Mouse (Mus musculus): ENCODE results near the gene H2-D1. TPM values are rescaled to one million over a fixed set of nuclear protein-coding genes. Genes with fewer than 3 reads are reported as not detected.
"Not testable (repeated sequence)": the region's sequence is repeated elsewhere in the genome, so short reads cannot be mapped to it uniquely, and the experiment has no call there.

Gene H2-D1
- polyA plus RNA-seq, 2 experiments from 2014 or later = 4,417 to 6,162 TPM

DNA sequence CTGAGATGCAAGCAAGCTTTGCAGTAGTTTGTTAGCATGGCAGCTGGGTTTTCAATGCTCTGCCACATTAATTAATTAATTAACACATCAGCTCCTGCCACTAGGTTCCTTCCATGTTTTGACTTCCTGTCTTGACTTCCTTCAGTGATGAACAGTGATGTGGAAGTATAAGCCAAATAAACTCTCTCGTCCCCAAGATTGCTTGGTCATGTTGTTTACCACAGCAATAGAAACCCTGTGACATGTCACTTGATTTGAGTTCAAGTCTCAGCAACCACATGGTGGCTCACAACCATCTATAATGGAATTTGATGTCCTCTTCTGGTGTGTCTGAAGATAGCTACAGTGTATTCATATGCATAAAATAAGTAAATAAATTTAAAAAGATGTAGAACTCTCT lies 5.2 kb upstream of the H2-D1 start:
- no peak for ATAC-seq

DNA sequence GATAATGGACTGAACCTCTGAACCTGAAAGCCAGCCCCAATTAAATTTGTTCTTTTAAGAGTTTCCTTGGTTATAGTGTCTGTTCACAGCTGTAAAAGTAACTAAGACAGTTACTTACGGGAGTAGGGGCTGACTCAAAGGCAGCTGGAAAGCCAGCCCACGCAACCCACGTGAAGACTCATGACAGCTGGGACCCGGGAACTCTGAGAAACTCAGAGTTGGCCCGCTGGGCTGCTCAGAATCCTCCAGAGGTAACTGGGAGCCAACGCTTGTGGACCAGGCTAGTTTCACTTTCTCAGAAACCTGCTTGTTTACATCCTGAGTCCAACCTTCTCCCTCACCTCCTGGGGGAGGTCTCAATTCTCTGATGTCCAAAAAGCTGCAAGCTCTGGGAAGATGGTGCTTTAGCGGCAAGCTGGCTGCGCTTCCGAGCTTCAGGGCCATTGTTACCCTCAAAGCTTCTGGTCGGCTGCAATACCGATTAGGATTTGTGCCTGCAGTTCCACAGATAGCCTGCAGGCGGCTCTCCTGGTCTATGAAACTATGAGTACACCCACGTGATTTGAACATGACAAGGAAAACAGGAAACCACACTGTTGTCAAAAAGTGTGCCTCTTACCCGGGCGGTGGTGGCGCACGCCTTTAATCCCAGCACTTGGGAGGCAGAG lies 4.6 kb upstream of the H2-D1 start:
- ATAC-seq = peak; percentile 30

DNA sequence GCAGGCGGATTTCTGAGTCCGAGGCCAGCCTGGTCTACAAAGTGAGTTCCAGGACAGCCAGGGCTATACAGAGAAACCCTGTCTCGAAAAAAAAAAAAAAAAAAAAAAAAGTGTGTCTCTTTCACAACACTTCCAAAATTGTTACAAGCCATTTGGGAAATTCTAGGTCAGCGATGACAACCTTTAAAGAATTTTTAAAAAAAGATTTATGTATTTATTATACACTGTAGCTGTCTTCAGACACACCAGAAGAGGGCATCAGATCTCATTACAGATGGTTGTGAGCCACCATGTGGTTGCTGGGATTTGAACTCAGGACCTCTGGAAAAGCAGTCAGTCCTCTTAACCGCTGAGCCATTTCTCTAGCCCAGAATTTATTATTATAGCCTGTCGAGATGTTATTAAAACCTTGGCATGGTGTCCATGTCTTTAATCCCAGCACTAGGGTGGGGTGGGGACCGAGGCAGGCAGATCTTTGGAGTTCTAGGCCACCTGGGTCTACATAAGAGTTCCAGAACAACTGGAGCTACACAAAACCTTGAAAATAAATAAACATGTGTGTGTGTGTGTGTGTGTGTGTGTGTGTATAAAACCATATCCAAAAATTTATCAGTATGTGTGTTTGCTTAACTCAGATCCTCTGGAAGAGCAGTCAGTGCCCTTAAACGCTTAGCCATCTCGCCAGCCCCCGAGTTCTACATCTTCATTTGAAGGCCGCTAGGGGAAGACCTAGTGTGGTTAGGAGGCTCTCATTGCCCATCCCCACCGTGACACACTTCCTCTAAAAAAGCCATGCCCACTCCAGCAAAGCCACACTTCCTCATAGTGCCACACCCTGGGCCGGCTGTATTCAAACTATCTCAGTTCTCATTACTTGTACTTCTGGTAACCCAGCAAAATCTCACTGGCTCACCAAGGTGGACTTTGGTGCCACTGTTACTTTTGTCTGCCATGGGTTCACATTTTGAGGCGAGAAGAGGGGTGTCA lies 3.7 kb upstream of the H2-D1 start:
- peak; percentile 47 for ATAC-seq

DNA sequence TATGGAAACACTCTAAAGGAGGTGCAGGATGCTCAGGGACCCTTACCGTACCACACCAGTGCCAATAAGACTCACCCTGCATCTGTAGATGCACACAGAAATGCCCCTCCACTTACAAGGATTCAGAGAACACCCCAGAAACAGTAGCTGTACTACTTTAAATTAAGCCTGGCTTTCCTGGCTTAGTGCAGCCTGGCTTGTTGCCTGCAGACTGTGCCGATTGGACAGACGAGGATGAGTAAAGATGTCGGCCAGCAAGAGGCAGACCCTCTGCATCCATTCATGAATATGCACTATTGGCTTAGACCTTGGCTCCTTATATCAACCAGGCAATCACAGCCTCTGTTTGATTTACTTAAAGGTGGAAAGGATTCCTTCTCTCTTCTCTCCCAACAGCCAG lies 2.9 kb upstream of the H2-D1 start:
- no peak for ATAC-seq

DNA sequence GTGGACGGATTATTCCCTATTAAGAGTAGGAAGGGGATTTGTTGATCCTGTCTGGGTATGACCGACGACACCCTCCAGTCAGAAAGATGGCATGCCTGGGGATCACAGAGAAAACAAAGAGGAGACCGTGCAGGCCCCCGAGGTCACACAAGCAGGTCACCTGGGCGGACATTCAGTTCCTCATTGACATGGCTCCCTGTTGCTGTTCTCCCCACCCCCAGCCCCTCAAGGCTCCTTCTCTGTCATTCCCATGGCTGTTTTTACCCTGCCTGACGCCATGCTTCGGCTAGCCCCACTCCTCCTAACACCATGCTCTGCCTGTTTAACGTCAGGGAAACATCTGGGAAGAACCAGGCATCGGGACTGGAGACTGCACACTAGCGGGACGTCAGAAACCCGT lies 879 bp upstream of the H2-D1 start:
- ATAC-seq = no peak

DNA sequence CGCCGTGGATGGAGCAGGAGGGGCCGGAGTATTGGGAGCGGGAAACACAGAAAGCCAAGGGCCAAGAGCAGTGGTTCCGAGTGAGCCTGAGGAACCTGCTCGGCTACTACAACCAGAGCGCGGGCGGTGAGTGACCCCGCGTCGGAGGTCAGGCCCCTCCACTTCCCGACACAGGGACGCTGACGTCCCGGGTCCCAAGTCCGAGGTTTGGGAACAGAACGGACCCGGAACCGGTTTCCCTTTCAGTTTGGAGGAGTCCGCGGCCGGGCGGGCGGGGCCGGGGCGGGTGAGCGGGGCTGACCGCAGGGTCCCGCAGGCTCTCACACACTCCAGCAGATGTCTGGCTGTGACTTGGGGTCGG lies 973 bp downstream of the H2-D1 start:
- no peak for ATAC-seq

DNA sequence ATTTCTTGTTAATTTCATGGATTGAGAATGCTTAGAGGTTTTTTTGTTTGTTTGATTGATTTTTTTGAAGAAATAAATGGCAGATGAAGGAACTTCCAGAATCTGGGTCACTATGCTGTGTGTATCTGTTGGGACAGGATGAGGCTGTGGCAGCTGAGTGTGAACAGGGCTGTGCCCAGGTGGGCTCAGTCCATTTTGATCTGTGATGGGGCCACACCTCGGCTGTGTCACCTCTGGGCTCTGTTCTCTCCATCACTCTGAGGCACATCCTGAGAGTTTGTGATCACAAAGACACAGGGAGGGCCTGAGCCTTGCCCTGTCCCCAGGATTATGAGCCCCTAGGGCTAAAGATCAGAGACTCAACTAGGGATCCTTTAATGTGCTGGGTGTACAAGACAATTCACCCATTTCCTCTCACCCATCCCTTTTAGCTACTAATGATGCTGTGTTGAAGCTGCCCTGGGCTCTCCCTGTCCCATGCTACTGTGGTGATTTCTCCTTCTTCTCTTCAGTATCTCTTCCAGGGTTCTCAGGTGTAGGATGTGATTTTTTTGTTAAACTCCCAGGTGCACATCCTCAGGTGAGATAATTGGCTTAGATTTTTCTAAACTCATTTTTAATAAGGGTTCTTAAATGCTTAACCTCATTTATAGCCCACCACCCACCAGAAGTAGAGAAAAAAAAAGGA lies 5.0 kb downstream of the H2-D1 start:
- no peak for ATAC-seq

DNA sequence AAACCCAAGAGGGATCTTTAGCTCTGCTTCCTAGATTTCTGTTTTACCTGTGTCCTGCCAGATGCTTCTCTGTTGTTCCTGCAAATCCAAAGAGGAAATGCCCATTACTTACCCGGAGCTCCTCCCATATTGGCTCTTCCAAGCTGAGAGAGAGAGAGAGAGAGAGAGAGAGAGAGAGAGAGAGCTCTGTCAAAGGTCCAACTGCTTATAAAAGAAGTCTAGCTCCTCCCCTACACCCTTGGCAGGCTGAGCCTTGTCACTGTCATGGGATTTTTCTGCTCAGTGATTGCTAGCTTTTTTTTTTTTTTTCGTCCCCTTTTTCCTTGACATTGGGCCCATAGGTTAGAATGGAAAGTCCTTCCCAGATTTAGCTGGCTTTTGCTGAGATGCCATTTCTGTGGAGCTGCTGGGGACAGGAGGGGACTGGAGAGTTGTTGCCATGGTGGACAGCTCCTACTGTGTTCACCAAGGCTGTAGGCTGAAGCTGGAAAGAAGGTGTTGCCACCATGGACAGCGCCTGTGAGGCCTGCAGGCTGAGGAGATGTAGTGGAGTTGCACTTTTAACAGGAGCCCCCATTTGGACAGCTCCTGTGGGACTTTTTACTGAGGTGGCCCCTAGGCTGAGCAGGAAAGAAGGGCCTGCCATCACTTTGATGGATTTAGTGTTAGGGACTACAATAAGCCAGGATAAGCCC lies 7.3 kb downstream of the H2-D1 start:
- no peak for ATAC-seq

DNA sequence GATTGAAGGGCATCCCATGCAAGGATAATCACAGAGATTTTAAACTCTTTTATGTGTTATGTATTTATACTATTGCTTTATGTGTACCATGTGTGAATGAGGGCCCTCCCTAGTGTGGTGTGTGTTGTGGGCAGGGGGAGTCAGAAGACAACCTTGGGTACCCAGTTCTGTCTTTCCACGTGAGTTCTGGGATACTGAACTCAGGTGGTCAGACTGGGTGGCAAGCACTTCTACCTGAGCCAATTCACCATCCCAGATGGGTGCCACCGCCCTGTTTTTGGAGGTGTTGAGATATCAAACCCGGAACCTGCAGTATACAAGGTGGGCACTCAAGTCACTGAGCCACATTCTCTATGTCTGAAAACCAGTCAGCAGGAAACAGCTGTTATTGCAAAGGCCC lies 9.7 kb downstream of the H2-D1 start:
- ATAC-seq = no peak

DNA sequence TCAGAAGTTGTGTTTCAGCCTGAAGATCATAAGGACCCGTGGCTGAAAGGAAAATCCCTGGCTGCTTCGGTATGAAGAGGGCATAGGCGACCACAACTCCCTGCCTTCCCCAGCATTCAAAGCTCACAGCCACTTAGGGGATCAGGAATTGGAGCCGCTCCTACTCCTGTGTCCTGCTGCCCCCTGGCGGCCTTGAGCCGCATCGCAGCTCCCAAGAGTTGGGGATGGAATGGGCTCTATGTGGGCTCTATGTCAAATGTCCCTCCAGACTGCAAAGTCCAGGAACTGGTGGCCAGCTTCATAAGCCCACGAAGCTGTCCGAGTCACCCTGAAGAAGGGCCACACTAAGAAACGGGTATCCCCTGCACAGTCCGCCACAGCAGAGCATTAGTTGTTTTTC lies 12.2 kb downstream of the H2-D1 start:
- peak; percentile 76 for ATAC-seq

DNA sequence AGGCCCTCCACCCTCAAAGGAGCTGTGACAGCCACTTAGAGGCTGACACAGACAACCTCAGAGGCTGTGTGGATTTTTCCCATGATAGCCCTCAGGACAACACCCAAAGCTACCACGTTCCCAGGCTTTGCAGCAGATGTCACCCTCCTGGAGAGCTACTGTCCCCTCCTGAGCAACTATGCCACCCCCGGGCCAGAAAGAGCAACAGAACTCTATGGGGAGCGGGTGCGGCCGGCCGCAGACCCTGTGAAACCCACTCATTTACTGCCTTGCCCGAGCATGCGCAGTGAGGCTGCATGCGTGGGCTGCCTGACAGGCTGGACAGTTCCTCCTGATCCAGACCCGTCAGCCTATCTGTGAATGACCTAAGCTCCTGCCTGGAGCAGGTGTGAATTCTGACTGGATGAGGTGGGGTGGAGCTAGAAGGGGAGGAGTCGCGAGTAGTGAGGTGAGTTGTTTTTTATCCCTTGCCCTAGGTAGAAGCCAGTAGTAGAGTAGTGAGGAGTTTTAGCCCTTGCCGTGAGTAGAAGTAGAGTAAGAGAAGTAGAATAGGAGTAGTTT lies 13.9 kb downstream of the H2-D1 start:
- ATAC-seq = no peak

DNA sequence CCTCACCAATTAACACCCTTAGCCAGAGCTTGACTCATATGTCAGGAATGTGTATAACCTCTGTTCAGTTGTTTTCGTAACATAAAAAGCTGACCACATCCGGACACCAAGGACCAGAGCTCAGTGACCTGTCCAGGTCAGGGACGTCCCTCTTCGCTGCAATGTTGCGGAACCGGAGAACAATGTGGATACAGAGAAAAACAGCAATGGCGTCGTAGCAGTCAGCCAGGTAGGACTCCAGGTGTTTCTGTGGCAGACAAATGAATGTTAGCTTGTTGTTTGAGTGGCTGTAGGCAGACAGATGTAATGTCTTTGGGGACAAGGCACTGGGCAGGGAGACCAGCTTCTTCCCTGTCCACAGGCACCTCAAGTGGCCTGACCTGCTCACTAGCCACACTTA lies 15.5 kb downstream of the H2-D1 start:
- no peak for ATAC-seq

DNA sequence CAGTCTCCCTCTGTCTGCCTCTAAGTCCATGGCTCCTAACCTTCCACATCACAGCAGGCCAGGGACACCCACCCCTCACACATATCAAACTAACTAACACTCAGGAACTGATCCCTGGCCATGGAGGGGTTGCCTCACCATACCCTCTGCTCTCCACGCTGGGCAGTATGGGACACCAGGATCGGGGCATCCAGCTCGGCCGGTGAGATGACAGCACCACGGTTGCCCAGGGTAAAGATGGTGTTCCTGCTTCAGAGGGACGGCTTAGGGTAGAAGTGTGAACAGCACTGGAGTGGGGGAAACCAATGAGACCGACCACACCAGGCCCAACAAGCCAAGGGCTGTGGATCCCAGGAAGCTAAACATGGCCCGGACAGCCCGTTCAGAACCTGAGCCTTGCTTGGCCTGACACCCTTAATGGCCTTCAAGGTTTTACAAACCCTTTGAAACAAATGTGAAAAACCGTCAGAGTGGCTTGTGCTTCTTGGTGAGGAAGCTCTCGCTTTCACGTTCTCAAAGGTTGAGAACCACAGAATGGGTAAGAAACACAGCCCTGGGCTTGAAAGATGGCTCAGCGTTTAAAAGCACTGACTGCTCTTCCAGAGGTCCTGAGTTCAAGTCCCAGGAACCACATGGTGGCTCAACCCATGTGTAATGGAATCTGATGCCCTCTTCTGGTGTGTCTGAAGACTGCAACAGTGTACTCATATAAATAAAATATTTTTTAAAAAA lies 16.6 kb downstream of the H2-D1 start:
- no peak for ATAC-seq

DNA sequence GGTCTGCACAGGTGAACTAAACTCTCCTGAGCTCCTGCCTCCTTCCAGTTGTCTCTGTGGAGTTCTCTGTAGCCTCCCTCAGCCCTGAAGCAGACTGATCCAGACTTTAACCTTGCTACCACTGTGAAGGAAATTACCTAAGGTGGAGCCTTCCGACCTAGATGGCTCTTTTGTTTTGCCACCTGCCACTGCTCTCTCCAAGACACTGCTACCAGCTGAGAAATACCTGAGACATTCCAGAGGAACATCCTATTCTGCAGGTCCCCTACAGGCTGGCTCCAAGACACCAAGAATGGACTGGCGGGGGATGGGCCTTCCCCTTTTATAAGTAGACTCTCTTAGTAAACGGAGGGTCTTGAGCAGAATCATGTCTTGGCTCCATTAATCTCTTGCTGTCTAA lies 17.7 kb downstream of the H2-D1 start:
- no peak for ATAC-seq

DNA sequence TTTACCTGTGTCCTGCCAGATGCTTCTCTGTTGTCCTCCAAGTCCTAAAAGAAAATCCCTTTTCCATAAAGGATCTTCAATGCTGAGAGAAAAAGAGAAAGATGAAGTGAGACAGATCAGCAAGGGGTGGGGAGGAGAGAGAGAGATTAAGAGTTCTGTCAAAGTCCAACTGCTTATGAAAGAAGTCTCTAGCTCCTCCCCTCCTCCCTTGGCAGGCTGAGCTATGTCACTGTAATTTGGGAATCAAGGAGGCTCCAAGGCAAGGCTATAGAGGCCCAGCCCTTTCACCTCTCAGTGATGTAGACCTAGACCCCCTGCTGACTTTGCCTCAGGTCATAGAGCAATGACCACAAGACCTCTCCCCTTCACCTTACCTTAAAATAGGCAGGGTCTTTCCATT lies 22.9 kb downstream of the H2-D1 start:
- ATAC-seq = no peak

DNA sequence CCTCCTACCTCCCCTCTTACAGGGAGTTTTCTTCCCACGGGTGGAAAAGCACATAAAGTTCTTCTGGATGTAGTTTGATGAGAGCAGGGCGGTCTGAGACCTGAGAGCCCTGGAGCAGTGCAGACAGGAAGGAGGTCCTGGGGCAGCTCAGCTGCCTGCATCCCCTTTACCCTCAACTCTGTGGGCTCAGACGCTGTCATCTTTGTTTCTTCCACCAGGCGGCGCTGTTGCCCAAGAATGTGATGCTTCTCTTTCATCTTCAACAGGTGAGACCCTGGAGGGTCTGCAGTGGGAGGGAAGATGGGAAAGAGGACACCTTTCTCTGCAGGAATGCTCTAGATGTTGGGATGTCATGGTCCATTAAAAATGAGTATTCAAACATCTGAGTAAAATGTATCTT lies 33.3 kb downstream of the H2-D1 start:
- not testable (repeated sequence) for ATAC-seq

DNA sequence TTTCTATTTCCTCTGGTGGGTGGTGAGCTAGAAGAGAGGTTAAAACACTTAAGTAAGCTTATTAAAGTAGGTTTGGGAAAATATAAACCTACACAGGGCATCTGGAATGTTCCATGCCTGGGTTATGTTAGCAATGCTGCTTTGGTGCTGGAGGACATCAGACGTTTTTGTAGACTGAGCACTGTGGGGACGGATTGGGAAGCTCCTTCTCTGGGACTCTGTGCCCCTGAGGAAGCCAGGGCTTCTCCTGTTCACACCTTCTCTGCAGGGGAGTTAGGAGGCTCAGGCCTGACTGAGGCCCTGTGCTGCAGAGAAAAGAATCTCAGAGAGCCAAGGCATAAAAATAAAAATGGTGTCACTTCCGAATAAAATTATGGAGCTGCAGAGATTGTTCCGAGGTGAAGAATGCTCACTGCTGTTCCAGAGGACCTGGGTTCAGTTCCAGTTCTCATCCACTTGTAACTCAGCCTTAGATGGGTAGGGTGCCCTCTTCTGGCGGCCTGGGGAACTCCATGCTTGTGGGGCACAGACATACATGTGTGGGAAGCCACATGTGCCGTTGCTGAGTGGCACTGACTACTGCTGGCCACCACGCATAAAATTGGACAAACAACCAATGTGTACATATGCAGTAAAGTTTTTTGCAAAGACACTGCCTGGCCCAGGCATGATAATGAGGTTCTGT lies 37.9 kb downstream of the H2-D1 start:
- ATAC-seq = not testable (repeated sequence)

DNA sequence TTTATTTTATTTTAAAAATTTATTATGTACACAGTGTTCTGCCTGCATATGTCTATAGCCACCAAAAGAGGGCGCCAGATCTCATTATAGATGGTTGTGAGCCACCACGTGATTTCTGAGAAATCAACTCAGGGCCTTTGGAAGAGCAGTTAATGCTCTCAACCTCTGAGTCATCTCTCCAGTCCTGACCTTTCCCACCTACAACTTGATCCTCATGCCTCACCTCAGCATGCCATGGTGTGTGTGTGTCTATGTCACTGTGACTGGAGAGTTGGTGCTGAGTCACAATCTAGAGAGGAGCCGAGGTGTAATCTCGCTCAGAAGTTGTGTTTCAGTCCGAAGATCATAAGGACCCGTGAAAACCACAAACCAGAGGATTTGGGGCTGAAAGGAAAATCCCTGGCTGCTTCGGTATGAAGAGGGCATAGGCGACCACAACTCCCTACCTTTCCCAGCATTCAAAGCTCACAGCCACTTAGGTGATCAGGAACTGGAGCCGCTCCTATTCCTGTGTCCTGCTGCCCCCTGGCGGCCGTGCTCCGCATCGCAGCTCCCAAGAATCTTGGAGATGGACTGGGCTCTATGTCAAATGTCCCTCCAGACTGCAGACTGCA lies 39.2 kb downstream of the H2-D1 start:
- peak; percentile 85 for ATAC-seq

DNA sequence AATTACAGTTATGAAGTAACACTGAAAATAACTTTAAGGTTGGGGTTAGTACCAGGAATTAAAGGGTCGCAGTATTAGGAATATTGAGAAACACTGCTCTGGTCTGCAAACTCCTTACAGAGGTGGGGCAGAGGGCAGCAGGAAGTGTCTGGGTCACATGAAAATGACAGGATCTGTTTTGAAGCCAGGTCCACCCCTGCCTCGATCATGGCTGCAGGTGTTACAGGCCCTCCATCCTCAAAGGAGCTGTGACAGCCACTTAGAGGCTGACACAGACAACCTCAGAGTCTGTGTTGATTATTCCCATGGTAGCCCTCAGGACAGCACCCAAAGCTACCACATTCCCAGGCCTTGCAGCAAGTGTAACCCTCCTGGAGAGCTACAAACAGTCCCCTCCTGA lies 40.7 kb downstream of the H2-D1 start:
- ATAC-seq = no peak

DNA sequence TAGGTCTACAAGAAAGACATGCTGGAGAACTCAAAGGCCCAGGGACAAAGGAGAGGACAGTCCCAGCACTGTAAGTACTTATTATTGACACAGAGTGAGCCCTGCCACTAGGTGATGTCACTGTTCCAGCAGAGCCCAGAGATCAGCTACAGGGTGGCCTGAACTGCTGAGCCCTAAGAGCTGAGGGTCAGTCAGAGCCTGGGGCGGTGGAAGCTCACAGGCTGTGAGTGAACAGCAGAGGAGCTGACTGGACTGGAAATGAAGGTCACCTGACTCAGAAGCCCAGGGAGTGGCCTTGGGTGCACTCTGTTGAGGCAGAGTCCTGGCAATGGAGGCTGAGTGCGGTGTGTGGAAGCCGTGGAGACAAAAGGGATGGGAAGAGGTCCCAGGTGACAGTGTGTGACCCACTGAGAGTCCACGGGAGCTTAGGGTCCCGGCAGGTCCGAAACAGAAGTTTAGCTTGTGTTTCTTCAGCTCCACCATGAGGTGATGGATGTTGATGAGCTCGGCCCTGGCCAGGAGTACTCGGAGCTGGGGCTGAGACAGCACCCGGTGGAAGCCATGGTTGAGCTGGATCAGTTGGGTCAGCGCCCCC lies 41.3 kb downstream of the H2-D1 start:
- no peak for ATAC-seq

All from CD4-positive, CD25-positive, alpha-beta regulatory T cell, adult 4 months (primary cell).